12 mouse cellular contexts compared by ENCODE assay signal in genomic region chr2:4802395-4803176, GRCm38 (mm10).
DNase-seq lines count a peak whose midpoint lies in the region; ATAC-seq and TF ChIP-seq lines count a peak whose summit lies in the region.
"Had no signal": no experiment of that assay in that cellular context is flagged by ENCODE, and none has a peak within 500 bp of the region (broad histone marks: within the 10 kb centered on the region; RNA-seq: fewer than 3 reads in every experiment).

No protein-coding gene starts in this region.

- no peak for DNase-seq in heart, embryonic 10.5 days (ENCODE audit: low spot score)
- DNase-seq in heart, adult 9 months (ENCODE audit: low spot score in 2 of 2) = no peak
- DNase-seq in limb, embryonic 11.5 days (ENCODE audit: low spot score) = peak; percentile 51
- no peak for DNase-seq in kidney, adult 2 months
- DNase-seq in spleen, postnatal 36 days (ENCODE audit: low spot score in 2 of 2) = no peak
- no peak for DNase-seq in adrenal gland, adult (ENCODE audit: inconsistent age in 2 of 2, low spot score in 1 of 2)
- DNase-seq: adrenal gland, postnatal 14 days; cerebellum, postnatal 10 days; lung, postnatal 36 days had no signal

- WGBS in heart, embryonic 10.5 days = 56% methylated on average over 18 of the region's 18 CpGs
- 53% methylated on average over 18 of the region's 18 CpGs for WGBS in forebrain, embryonic 12.5 days
- 48% methylated on average over 18 of the region's 18 CpGs for WGBS in limb, embryonic 11.5 days
- WGBS in neural tube, embryonic 15.5 days = 64% methylated on average over 18 of the region's 18 CpGs
- 78% methylated on average over 18 of the region's 18 CpGs for WGBS in kidney, adult 2 months

- H3K9me3 ChIP-seq in heart, embryonic 10.5 days = no peaks in the 10 kb centered on the region
- H3K9me3 ChIP-seq in forebrain, embryonic 12.5 days = no peaks in the 10 kb centered on the region
- no peaks in the 10 kb centered on the region for H3K9me3 ChIP-seq in limb, embryonic 11.5 days (ENCODE audit: control insufficient read depth, low read length)
- H3K9me3 ChIP-seq in neural tube, embryonic 15.5 days (replicated peaks) = no peaks in the 10 kb centered on the region
- H3K9me3 ChIP-seq: kidney, embryonic 15.5 days had no signal

- no peaks in the 10 kb centered on the region for H3K36me3 ChIP-seq in heart, embryonic 10.5 days
- no peaks in the 10 kb centered on the region for H3K36me3 ChIP-seq in forebrain, embryonic 12.5 days (replicated peaks)
- no peaks in the 10 kb centered on the region for H3K36me3 ChIP-seq in limb, embryonic 11.5 days (ENCODE audit: control insufficient read depth, insufficient read depth, low read length)
- no peaks in the 10 kb centered on the region for H3K36me3 ChIP-seq in neural tube, embryonic 15.5 days
- no peaks in the 10 kb centered on the region for H3K36me3 ChIP-seq in kidney, adult 2 months (ENCODE audit: control insufficient read depth, insufficient read depth, low read length)
- H3K36me3 ChIP-seq: kidney, embryonic 15.5 days had no signal

- no peak for TF ChIP-seq POLR2A in kidney, adult 2 months (IDR thresholded peaks at IDR 0.05; ENCODE audit: low read depth, low read length)

- 0 out of 2 replicates have a peak, but pooled peaks cover 7% of the 10 kb centered on the region for H3K27me3 ChIP-seq in heart, embryonic 10.5 days (ENCODE audit: insufficient read depth, poor library complexity, severe bottlenecking)
- H3K27me3 ChIP-seq in forebrain, embryonic 12.5 days = no peaks in the 10 kb centered on the region
- H3K27me3 ChIP-seq in limb, embryonic 11.5 days (ENCODE audit: control insufficient read depth, insufficient read depth, low read length) = no peaks in the 10 kb centered on the region
- H3K27me3 ChIP-seq in neural tube, embryonic 15.5 days (replicated peaks) = no peaks in the 10 kb centered on the region
- H3K27me3 ChIP-seq in kidney, adult 2 months (replicated peaks; ENCODE audit: control insufficient read depth, insufficient read depth, low read length) = no peaks in the 10 kb centered on the region
- H3K27me3 ChIP-seq: kidney, embryonic 15.5 days had no signal

- no peak for TF ChIP-seq CTCF in kidney, adult 2 months (conservative IDR thresholded peaks at IDR 0.05; ENCODE audit: insufficient read depth, insufficient read length, low read depth, low read length)

- no peak overlapping the region for H3K9ac ChIP-seq in forebrain, embryonic 12.5 days
- H3K9ac ChIP-seq in limb, embryonic 11.5 days (ENCODE audit: low read length) = peak overlapping the region; percentile 12; the same call in 1 of the 2 replicates
- H3K9ac ChIP-seq in neural tube, embryonic 15.5 days (replicated peaks) = no peak overlapping the region
- H3K9ac ChIP-seq: kidney, embryonic 15.5 days had no signal

- ATAC-seq in forebrain, embryonic 12.5 days (ENCODE audit: low FRiP score) = no peak; the same call in 1 of the 2 replicates
- ATAC-seq in limb, embryonic 11.5 days (ENCODE audit: insufficient number of reproducible peaks, low FRiP score, low TSS enrichment, low read depth) = no peak
- ATAC-seq in neural tube, embryonic 15.5 days (ENCODE audit: low FRiP score) = peak; percentile 63; the same call in 1 of the 2 replicates

- H3K4me1 ChIP-seq in heart, embryonic 10.5 days = no peaks in the 10 kb centered on the region; the same call in 1 of the 2 replicates
- peaks cover 9% of the 10 kb centered on the region; the same call in 1 of the 2 replicates for H3K4me1 ChIP-seq in forebrain, embryonic 12.5 days
- peaks cover 9% of the 10 kb centered on the region; the same call in 1 of the 2 replicates for H3K4me1 ChIP-seq in limb, embryonic 11.5 days (ENCODE audit: control insufficient read depth, insufficient read depth, low read length)
- H3K4me1 ChIP-seq in neural tube, embryonic 15.5 days = peaks cover 5% of the 10 kb centered on the region
- no peaks in the 10 kb centered on the region for H3K4me1 ChIP-seq in kidney, adult 2 months (ENCODE audit: control insufficient read depth, insufficient read depth, low read length)
- H3K4me1 ChIP-seq: kidney, embryonic 15.5 days had no signal

- H3K27ac ChIP-seq in heart, embryonic 10.5 days = no peak overlapping the region
- no peak overlapping the region for H3K27ac ChIP-seq in forebrain, embryonic 12.5 days
- H3K27ac ChIP-seq in limb, embryonic 11.5 days (replicated peaks; ENCODE audit: low read depth, low read length) = no peak overlapping the region
- H3K27ac ChIP-seq in neural tube, embryonic 15.5 days (replicated peaks) = no peak overlapping the region
- no peak overlapping the region for H3K27ac ChIP-seq in kidney, adult 2 months (ENCODE audit: insufficient read depth, low read depth, low read length)
- H3K27ac ChIP-seq: kidney, embryonic 15.5 days had no signal

- H3K4me3 ChIP-seq in heart, embryonic 10.5 days = peak overlapping the region; percentile 33; the same call in 1 of the 2 replicates
- no peak overlapping the region for H3K4me3 ChIP-seq in forebrain, embryonic 12.5 days (replicated peaks)
- no peak overlapping the region for H3K4me3 ChIP-seq in limb, embryonic 11.5 days (ENCODE audit: low read depth, low read length)
- no peak overlapping the region for H3K4me3 ChIP-seq in neural tube, embryonic 15.5 days (replicated peaks)
- no peak overlapping the region for H3K4me3 ChIP-seq in kidney, adult 2 months (ENCODE audit: insufficient read depth, low read depth, low read length)
- H3K4me3 ChIP-seq: kidney, embryonic 15.5 days had no signal

- peak overlapping the region; percentile 10; the same call in 1 of the 2 replicates for H3K4me2 ChIP-seq in forebrain, embryonic 12.5 days
- peak overlapping the region; percentile 36; the same call in 1 of the 2 replicates for H3K4me2 ChIP-seq in limb, embryonic 11.5 days (ENCODE audit: low read depth, severe bottlenecking)
- H3K4me2 ChIP-seq in neural tube, embryonic 15.5 days = peak overlapping the region; percentile 38
- H3K4me2 ChIP-seq: kidney, embryonic 15.5 days had no signal
